Comparison of ENCODE assay signal across 8 mouse cellular contexts in the genomic region with DNA sequence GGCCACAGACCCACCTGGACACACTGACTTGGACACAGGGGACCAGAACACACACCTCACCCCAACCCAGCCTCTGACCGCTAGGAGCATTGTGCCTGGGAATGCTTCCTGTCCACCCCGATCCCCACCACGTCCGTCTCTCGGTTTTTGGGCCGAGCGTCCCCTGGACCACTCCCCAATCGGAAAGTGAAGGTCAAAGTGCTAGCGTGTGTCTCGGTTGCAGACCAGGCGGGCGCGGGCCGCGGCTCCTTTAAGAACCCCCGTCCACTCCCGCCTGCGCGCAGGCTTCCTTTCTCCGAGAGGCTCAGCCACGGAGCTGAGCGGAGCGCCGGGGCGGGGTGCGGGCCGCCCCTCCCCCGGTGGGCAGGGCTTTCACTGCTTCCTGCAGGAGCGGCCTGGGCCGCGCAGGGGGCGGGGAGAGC. TPM values are rescaled to one million over a fixed set of nuclear protein-coding genes. Genes with fewer than 3 reads are reported as not detected.
A peak's percentile ranks its signal among the peaks of the same experiment; 100 is the strongest.
DNase-seq lines count a peak whose midpoint lies in the region; ATAC-seq lines count a peak whose summit lies in the region.

No protein-coding gene starts in this region.

- no peaks in the 10 kb centered on the region for H3K9me3 ChIP-seq in hindbrain, embryonic 11.5 days (ENCODE audit: control insufficient read depth, low read length)

- peak; percentile 96 for DNase-seq in NIH3T3 (ENCODE audit: low read depth)
- peak; percentile 96 for DNase-seq in cerebellum, adult 9-11 months
- DNase-seq in frontal cortex, adult 2 months (ENCODE audit: extremely low spot score in 1 of 2, low spot score in 1 of 2), result peak; percentile 85 to 92
- DNase-seq in hindbrain, embryonic 11.5 days (ENCODE audit: low spot score), result peak; percentile 93
- DNase-seq in layer of hippocampus, postnatal 36 days, result peak; percentile 90 to 91
- peak; percentile 97 for DNase-seq in lung, postnatal 36 days
- DNase-seq in retina, postnatal 7 days (ENCODE audit: low read depth, low spot score), result peak; percentile 88
- peak; percentile 84 to 92 for DNase-seq in urinary bladder, adult 18-20 months (ENCODE audit: low spot score in 2 of 2)

- peak overlapping the region; percentile 74 for H3K4me3 ChIP-seq in hindbrain, embryonic 11.5 days (ENCODE audit: low read depth, low read length)

- H3K9ac ChIP-seq in hindbrain, embryonic 11.5 days (ENCODE audit: low read depth, low read length), result peak overlapping the region; percentile 93

- peak overlapping the region; percentile 77 for H3K4me2 ChIP-seq in hindbrain, embryonic 11.5 days (replicated peaks; ENCODE audit: low read depth, low read length)

- no peaks in the 10 kb centered on the region for H3K27me3 ChIP-seq in hindbrain, embryonic 11.5 days (ENCODE audit: control insufficient read depth, insufficient read depth, low read length)

- WGBS in hindbrain, embryonic 11.5 days, result under 1% methylated on average over 18 of the region's 32 CpGs

- peaks cover 26% of the 10 kb centered on the region for H3K4me1 ChIP-seq in hindbrain, embryonic 11.5 days (replicated peaks; ENCODE audit: control insufficient read depth, insufficient read depth, low read length)

- H3K36me3 ChIP-seq in hindbrain, embryonic 11.5 days (ENCODE audit: control insufficient read depth, insufficient read depth, low read length), result no peaks in the 10 kb centered on the region

- H3K27ac ChIP-seq in hindbrain, embryonic 11.5 days (ENCODE audit: low read depth, low read length), result peak overlapping the region; percentile 88

- peak; percentile 46 for ATAC-seq in hindbrain, embryonic 11.5 days (ENCODE audit: low FRiP score)

RNA-seq across cellular contexts. Expression of a gene that starts 0.4 kb away (rescaled TPM):
- polyA plus RNA-seq in frontal cortex, adult 2 months (2012; rRNA removed), result 196 and 197 TPM in 2 replicates
- 12.6 and 18.6 TPM in 2 replicates for polyA plus RNA-seq in hindbrain, embryonic 11.5 days (2014; fragmentation: Nextera tagmentation; extraction: Ambion mirVana)
- 100 to 1,000 TPM; 284 to 288 TPM for total RNA-seq in layer of hippocampus, postnatal 36 days (2021)

RNA-seq across cellular contexts. Expression of a gene that starts 3.4 kb away (rescaled TPM):
- polyA plus RNA-seq in frontal cortex, adult 2 months (2012; rRNA removed), result 140 and 156 TPM in 2 replicates
- polyA plus RNA-seq in hindbrain, embryonic 11.5 days (2014; fragmentation: Nextera tagmentation; extraction: Ambion mirVana), result 13.1 and 13.9 TPM in 2 replicates
- total RNA-seq in layer of hippocampus, postnatal 36 days (2021), result 10 to 100 TPM; 83.2 to 88.4 TPM

RNA-seq across cellular contexts. Expression of a gene that starts 22.0 kb away (rescaled TPM):
- 0.48 and 0.66 TPM in 2 replicates for polyA plus RNA-seq in frontal cortex, adult 2 months (2012; rRNA removed)
- polyA plus RNA-seq in hindbrain, embryonic 11.5 days (2014; fragmentation: Nextera tagmentation; extraction: Ambion mirVana), result 2.1 and 3.0 TPM in 2 replicates
- total RNA-seq in layer of hippocampus, postnatal 36 days (2021), result 1 to 10 TPM; 1.3 to 1.5 TPM

RNA-seq across cellular contexts. Expression of a gene that starts 22.9 kb away (rescaled TPM):
- polyA plus RNA-seq in frontal cortex, adult 2 months (2012; rRNA removed), result 7.5 and 8.6 TPM in 2 replicates
- 27.7 and 27.9 TPM in 2 replicates for polyA plus RNA-seq in hindbrain, embryonic 11.5 days (2014; fragmentation: Nextera tagmentation; extraction: Ambion mirVana)
- 1 to 10 TPM; 5.4 to 5.9 TPM for total RNA-seq in layer of hippocampus, postnatal 36 days (2021)

RNA-seq across cellular contexts. Expression of a gene that starts 26.1 kb away (rescaled TPM):
- polyA plus RNA-seq in frontal cortex, adult 2 months (2012; rRNA removed), result not detected in 2 replicates
- polyA plus RNA-seq in hindbrain, embryonic 11.5 days (2014; fragmentation: Nextera tagmentation; extraction: Ambion mirVana), result 0.13 TPM in 1 of 2 replicates, not detected in the other
- total RNA-seq in layer of hippocampus, postnatal 36 days (2021), result not detected

Comparison
In these comparisons a context has a peak if more than half of its experiments do, and no peak if none do; other contexts are left out.
1. Peak in every context shown above with its lines: DNase-seq, ATAC-seq, H3K4me3 ChIP-seq and H3K27ac ChIP-seq.
2. RNA of a gene that starts 0.4 kb away (polyA plus RNA-seq): 196 to 197 TPM in frontal cortex, adult 2 months; 12.6 to 18.6 TPM in hindbrain, embryonic 11.5 days; every median in the first group is over 10 times any median in the second.